Mouse (Mus musculus) thymus, adult 18-20 months (tissue): ENCODE results near the gene Ptpro.
"Not testable (repeated sequence)": the region's sequence is repeated elsewhere in the genome, so short reads cannot be mapped to it uniquely, and the experiment has no call there.

Experiments used
- DNase-seq, 2 experiments: peaks; one replicate each; pipeline ENCODE4 v3.0.0; 2022; ENCODE audit warnings: mixed read lengths in 2 of 2

Ptpro gene

DNA sequence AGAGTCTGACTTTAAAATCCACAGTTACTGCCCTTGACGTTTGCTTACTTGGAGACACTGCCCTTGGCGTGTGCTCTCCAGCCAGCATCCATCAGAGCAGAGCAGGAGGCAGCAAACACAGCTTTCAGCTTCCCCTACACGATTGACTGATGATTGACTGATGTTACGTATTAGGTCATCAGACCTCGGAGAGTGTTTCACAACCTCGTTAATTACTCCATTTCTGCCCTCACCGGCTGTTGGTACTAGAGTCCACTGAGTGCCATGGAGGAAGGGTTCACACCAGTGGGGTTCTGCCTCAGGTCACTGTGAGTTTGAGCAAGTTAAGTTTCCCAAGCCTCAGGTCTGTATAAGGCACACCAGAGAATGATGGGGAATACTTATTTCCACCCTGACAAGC lies 143.0 kb downstream of the Ptpro start:
- DNase-seq = no peak

DNA sequence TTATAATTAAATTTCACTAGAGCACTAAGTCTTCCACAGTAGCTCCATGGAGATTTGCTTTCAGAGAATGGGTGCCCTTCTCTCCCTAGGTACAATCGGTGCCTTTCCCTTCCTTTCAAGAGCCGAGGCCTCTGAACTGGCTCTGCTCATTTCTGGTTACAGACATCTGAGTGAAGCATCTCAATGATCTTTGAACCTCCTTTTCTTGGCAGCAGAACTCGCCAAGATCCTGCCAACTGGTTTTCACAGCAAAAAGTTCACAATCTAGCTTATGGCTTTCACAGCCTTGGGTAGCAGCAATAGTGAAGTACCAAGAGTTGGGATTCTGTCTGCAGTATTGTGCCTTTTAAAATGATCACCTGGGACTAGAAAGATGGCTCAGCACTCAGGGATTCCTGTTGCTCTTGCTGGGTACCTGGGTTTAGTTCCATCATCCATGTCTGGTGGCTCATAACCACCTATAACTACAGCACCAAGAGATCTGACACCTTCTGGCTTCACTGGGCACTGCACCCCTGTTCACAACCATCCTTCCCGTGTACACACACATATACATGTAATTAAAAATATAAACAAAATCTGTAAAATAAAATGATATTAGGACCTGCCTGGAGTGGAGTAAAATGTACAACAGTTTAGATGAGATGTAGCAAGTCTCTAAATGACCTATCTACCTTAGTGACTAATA lies 144.1 kb downstream of the Ptpro start:
- no peak for DNase-seq

DNA sequence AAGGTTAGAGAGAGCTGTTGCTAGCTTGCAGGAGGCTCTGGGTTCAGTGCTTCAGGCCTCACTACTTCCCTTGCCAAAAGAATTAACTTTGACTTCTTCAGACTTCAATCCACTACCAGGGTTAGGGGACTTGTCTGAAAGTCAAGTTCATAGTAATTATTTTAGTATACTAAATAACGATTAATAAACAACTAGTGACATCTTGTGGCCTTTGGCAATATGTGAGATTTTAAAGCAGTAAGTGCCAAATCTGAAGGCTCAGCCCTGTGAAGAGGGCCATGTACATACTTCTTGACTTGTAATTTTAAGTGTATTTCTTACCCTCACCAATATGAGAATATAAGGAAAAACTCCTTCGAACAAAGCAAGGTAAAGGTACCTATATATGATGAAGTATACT lies 145.2 kb downstream of the Ptpro start:
- no peak for DNase-seq

DNA sequence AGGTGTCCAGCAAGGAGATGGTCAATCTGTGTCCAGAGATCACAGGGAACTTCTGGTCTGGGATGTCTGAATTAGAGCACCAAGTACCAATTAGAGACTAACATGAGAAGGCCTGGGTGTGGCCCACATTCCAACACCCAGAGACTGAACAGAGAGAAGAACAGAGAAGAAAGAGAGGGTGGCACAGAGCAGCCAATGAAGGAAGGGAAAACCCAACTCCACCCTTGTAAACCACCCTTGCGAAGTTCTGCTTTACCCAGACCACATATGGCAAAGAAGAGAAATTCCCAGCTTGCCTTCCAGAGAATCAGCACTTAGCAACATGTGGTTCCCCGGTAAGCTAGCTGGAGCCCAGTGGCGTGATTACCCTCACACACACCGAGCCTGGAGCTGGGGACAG lies 152.1 kb downstream of the Ptpro start:
- no peak for DNase-seq

DNA sequence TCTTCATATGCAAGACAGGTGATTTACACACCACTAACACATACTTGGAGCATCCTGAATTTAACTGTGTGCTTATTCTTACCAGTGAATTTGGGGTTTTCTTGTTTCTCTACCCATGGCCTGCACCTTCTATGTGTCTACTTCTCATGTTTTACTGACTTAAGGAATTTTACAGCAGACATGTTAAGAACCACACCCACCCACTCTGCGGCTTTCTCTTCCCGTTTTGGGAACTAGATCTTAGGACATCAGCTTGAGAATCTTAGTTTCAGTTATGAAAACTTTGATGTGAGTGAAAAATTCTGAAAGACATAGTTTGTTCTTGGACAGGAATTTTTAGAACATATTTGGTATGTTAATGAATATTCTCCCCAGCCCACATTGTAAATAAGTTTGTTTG lies 153.6 kb downstream of the Ptpro start:
- no peak for DNase-seq

DNA sequence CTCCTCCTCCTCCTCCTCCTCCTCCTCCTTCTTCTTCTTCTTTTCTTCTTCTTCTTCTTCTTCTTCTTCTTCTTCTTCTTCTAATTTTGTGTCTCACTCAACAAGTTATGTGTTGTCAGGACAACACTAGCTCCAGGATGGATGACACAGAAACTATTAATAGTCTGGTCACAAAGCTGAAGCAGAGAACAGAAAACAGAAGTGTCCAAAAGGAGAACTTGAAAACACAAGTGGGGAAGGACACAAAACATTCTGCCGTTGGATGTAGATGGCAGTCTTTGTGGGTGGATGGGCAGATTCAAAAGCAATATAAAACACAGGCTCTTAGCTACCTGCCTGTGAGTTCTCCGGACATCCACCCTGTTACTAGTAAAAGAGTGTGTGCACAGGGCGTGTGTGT lies 158.4 kb downstream of the Ptpro start:
- no peak for DNase-seq

DNA sequence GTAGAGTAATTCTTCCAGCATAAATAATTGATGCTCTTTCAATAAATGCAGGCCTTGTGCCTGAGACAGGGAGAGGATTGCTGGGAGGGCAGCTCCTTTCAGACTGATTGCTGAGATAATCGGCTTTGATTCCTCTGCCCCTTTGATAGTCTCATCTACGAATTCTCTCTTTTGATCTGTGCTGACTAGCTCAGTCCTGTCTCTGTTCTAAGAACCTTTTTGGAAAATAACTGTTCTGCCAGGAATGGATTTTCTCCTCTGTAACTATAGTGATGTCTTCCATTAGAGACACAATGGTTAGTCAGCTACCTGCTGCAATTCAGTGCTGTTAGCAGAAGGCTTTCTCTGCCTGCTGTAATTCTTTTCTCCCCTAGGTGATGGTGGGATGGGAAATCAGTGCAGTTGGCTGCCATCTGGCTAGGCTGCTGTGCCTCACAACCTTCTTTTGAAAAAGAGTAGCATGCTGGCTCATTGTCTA lies 159.8 kb downstream of the Ptpro start:
- no peak for DNase-seq

DNA sequence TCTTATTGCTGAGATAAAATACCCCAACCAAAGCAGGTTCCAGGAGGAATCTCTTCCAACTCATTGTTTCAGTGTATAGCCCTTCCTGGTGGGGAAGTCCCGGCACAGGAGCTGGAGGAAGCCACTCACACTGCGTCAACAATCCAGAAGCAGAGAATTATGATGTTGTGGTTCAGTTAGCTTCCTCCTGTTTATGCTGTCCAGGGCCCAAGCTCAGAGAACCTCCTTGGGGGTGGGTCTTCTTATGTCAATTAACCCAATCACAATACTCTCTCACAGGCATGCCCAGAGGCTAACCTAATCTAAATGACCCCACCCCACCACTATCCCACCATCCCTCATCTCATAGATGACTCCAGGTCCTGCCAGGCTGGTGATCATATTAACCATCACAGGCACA lies 160.9 kb downstream of the Ptpro start:
- DNase-seq = no peak

DNA sequence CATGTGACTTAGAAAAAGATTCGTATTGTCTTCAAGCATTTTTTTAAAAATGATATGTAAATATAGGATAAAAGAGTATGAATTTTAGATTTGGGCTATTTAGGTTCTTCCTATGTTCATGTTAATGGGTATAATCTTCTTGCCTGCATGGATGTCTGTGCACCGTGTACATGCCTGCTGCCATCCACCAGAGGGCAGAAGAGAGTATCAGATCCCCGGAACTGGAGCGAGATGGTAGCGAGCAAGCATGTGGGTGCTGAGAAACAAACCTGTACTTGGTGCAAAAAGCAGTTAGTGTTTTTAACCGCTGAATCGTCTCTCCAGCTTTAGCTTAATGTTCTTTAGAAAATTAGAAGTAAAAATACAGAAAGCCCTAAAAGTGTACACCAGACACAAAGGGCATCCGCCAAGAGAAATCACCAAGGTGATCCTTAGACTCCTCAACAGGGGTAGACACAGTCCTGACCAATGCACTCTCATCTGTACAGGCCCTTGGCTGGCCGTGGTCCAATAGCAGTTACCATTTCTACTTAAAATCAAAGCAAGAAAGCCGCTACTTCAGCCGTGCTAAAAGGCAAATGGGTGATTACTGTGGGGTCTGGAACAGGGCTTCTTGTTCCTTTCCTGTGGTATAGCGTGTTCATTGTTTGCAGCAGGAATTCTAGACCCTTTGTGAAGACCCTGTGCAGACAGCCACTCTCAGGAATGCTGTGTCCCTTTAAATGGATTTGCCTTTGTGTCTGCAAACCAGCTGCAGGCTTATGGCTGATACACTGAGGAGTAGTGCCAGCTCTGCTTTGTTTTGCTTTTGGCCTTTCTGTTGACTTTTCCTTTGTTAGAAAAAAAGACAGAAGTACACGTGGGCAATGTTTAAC lies 162.6 kb downstream of the Ptpro start:
- no peak for DNase-seq

DNA sequence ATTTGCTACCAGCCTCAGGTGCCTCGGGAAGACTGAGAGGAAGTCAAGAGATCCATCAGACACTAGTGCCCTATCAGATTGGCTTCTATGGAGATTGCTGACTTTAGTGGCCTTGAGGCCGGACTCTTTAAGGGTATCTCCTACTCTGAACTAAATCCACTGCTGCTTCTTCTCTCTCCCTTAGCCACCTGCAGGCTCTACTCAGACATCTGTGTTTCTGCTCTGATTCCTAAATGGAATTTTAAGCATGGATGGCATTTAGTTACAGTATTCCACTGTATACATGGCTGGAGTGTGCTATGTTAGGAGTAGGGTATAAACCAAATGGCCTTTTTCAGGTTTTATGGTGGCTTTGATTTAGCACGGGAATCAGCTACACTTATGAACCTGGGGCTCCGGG lies 170.7 kb downstream of the Ptpro start:
- DNase-seq = no peak

DNA sequence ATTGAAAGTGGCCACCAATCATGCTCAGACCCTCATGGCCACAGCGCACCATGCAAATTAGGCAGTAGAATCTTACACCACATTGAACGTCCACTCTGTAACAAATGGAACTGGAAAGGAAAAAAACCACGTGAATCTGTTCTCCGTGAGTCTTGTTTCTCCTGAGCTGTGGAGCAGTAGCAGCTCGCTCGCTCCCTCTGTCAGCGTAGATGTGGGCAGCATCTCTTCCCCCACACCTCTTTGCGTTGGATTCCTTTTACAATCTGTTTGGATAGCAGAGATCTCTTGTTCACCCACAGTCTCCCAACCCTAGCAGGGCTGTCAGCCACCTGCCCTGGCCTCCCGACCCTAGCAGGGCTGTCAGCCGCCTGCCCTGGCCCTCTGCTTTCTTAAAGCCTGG lies 171.7 kb downstream of the Ptpro start:
- DNase-seq = no peak

DNA sequence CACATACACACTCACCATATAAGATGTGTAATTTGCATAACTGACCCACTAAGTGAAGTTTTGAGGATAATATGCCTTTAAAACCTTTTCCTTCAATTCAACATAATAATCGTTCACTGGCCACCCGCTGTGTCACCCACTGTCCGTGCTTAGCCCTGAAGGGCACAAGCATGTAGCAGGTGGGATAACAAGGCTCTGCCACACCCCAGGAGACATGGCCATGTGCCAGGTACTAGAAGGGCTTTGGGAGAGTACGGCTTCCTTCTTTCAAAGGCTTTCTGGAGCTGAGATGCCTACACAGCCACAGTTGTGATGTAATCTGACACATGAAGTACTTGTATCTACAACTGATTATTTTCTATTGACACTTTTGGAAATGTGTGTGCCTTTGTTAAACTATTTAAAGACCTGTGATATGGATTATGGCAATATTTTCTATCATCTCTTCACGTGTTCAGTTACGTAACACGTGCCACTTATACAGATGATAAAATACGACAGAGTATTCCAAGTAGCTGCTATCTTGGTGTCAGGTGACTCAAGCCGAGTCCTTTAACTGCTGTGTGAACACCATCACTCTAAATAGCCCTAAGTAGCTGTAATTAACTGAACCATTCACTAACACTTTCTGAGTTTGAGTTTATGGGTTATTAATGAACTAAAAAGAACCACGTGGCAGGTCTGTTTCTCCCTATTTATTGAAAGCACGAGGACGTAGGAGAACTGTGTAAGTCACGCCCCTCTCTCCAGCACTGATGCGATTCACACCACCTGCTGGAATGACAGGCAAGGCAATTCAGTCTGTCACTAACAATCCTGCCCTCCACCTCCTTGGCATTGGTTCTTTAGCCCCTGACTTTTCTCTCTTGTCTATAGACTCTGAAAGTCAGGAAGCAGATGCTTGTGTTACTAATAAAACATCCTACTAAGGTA lies 173.6 kb downstream of the Ptpro start:
- DNase-seq = no peak

DNA sequence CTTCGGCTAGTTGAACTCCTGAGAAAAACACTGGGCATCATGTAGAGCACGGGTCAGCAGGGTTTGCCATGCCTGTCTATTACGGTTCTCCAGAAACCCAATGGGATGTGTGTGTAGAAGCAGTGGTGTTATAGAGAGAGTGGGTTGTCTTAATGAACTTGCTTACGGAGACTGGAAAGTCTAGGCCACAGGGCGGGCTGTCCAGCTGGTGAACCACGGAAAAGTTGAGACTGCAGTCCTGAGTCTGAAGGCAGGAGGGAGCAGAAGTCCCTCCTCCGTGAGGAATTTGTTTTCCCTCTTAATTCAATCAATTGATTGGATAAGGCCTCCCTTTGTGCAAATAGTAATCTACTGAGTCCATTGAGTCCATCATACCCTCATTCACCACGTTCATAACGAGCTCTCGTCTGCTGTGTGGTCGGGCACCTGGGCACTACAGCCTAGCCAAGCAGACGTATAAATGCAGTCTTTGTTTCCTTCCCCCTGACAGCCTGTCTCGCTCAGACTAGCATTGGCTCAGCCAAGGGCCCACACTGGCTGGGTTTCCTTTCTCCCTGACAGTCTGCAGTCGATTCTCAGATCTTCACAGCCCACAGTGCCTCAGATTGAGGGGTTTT lies 181.5 kb downstream of the Ptpro start:
- DNase-seq = no peak

DNA sequence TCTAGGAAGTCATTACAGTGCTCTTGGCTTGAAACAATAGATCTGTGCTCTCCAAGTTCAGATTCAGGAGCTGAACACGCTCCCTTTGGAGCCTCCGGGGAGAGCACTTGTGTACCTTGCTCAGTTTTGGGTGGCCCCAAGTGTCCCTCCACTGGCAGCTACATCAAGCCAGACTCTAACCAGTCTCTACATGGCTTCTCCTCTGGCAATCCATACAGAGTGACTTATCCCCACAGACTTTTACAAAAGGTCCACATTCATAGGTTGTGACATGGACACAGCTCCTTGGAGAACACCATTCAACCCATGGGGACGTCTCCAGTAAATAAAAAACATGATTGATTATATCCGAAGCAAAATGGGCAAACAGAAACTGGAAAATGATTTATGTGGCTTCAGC lies 185.4 kb downstream of the Ptpro start:
- no peak for DNase-seq

DNA sequence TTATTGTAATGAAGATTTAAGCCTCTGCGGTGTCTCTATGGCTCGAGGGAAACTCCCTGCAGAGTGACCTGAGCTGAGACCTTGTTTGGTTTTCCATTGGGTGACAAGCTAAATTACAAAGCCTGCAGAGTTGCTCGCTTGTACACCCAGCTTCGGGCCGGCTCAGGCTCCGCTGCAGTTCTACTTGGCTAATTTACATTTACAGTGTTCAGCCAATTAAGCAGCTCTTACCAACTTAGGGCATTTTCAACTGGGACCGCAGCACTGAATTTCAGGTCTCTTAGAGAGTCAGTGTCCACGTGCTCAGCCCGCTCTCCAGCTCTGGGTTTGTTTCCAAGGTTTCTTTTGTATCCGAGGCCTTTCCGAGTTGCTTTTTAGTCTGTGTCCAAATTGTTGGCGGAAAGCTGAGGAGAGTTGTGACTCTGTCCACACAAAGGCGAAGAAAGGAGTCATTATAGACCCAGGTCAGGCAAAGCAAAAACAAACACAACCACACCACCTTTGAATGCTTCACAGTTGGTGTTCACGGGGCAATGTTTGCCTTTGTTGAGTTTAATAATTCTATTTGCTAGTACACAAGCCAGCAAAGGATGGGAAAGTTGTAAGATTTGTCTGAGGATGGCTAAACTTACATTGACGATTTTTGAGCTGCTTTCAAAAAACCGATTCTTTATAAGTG lies 185.9 kb downstream of the Ptpro start:
- no peak for DNase-seq

DNA sequence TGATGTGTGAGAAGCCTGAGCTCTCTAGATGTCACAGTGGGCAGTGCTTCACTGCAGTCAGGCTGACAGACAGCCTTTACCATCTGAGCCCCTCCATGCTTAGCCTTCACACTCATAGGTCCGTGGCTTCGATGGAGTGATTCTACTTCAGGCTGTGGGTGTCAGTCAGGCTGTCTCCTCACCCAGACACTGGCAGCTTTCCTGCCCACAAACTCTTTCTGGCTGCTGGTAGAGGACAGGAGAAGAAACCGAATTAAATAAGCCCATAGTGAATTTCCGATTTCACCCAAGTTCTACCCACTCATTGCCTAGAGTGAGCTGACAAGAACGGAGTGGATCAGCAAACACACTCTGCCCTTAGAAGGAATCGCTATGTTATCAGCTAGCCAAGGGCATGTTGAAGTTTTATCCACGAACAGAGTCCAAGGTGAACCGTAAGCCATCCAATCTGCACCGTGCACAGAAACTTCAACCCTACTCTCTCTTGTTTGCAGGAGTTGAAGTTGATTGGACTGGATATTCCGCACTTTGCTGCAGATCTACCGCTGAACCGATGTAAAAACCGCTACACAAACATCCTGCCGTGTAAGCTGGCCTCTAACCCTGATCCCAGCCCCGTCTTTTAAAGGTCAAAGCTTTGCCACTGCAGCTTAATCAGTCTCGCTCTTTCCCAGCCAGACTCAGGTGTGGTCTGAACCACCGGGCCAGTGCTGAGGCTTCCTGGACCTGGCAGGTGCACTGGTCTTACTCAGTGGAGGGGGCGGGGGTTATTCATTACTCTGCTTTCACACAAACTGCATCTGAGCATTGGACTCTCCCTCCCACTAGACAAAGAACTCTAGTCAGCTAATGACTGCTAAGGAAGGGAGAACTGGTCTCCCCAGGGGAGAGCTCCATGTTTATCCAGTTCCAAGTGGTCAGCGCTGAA lies 188.7 kb downstream of the Ptpro start:
- DNase-seq = no peak

DNA sequence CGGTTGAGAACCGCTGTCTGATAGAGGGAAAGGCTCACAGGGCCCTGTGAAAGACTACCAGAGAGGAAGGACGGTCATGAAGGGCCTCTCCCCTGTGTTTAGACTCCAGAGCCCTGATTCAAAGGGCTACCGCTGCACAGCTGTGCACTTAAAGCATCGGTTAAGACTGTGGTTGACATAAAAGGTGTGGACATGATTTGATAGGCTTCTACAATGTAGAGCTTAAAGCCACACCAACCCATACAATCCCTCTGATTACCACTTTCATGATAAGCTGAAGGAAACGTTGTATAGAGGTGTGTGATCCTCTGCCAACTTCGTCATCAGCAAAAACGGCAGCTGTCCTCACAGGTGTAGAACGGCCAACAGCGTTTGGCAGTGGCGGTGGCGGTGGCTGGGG lies 191.0 kb downstream of the Ptpro start:
- no peak for DNase-seq

DNA sequence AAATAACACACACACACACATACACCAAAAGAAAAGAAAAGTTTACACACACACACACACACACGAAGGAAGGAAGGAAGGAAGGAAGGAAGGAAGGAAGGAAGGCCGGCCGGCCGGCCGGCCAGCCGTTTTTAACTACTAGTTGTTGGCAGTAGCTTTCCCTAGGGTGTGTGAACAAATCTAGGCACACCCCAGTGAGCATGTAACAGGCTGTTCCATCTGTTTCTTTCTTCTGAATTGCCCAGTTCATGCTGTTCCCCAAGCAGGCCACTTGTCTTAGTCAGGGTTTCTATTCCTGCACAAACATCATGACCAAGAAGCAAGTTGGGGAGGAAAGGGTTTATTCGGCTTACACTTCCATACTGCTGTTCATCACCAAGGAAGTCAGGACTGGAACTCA lies 194.0 kb downstream of the Ptpro start:
- DNase-seq = not testable (repeated sequence)

DNA sequence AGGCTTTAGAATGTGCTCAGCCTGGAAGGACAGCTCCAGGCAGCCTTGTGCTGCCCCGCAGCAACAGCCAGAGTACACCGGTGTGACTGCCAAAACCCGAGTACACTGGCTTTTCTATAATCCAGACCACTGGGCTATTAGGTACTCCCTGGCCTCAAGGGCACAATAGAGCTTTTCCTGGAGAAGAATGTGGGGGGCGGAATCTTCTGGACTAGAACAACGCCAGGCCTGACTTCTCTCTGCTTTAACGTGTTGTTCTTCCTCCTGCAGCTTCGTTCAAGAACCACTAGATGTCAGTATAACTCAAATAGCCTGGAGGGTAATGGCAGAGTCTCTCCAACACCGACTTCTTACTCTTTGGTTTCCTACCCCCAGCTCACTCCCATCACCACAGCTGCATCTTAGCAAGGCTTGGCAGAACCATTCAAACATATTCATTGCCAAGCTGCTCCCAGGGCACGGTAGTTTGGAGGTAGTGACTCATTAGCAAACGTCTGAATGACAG lies 203.5 kb downstream of the Ptpro start:
- DNase-seq = no peak

DNA sequence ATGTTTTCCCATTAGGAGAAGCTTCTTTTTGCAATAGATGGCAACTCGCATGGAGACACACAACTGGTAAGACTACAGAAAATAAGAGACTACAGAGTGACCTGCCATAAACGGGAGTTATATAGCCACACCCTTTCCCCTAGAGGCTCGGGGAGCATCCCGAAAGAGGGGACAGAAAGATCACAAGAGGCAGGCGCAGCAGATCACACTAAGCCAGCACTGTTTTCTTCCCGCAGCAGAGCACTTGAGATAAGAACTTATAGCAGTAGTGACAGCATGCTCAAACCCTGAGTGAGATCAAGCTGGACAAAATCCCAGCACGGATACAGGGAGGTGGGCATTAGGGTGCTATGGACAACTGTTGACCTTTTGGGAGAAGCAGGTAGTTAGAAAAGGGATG lies 203.9 kb downstream of the Ptpro start:
- no peak for DNase-seq

DNA sequence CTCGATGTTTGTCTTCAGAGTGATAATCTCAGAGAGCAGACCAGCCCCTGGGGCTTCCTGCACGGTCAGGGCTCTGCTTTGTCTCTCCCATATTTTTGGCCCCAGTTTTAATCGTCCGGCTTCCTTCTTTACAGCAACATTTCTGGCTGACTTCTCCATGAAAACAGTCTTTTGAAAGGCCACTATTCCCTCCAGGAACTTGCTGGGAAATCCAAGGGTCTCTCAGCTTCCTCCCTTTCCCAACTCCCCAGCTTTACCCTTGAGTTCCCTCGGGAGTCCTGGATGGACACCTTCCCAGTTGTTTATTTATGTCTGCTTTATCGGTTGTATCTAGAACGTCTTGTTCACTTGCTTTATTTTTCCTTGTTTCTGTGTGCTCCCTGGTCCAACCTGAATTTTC lies 205.1 kb downstream of the Ptpro start:
- DNase-seq = no peak
